Mouse (Mus musculus) MEL-GATA-1-ER (cell line): ENCODE measurements around the gene Hipk2.
A peak's percentile ranks its signal among the peaks of the same experiment; 100 is the strongest.

Source experiments
- DNase-seq: peaks from one replicate; pipeline ENCODE4 v3.0.0-alpha.2; 2012; ENCODE audit warnings: low read depth; ENCODE audit errors: extremely low read depth

The Hipk2 gene

DNA sequence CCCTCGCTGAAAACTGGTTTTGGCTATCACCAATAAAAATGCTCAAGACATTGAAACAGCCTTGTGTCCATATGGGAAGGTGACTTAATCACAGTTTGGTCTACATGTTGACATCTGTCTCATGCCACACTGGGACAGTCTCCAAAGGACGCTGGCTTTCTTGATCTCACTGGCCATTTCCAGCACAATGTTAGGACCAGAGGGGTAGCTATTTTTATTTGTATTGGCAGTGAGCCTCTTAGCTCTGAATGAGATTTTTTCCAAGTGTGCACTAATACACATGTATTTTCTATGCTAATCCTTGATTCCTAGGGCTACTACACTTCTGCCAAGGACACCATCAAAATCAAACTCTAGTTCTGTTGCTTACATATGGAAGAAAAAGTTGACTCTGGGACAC, 120.8 kb downstream of the Hipk2 start:
- DNase-seq: no peak

DNA sequence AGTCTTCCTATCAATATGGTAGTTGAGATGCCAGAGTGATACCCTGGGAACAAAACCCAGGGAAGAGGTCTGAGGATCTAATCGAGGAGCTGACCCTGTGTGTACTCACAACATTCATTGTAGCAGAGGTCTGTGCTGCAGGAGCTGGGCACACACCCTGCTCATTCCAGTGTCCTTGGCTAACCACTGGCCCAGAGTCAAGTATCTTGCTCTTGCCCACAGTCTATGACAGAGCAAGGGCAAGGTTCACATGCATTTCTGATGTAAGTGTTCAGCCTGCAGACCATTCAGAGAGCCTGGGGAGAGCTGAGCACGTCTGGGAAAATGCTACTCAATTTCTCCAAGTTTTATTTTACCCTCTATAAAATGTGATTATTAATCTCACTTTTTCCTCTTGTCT, 122.2 kb downstream of the Hipk2 start:
- DNase-seq: no peak

DNA sequence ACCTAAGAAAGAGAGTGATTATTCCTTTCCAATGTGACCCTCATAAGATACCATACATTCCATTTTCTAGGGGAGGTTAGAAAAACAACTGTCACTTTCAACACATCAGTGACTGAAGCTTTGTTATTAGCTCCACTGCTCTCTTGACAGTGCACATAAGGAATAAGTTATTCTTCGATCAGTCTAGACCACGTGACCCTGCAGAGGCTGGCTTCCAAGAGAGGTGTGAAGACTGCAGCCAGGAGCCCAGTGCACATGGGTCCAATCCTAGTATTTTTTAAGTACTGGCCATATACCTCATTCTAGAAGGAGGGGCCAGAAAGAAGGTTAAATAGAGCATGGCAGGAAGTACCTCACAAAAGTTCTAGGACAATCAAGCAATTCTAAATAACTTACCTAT, 122.9 kb downstream of the Hipk2 start:
- no peak for DNase-seq

DNA sequence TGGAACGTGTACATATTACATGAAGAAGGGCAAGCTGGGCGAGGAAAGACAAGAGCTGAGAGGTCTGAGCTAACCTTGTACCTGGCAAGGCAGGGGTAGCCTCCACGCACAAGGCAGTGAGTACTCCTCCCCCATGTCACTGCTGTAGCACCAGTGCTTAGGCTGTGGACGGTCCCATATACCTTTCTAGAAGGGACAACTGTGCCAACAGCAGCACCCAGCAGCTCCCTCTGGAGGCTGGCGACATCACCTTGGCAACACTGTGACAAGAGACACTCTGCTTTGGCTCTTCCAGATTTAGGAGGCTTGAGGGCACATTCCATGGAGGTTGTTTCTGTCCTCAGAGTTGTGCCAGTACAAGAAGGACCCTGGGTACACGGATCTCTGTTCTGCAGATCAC, 123.5 kb downstream of the Hipk2 start:
- DNase-seq: no peak

DNA sequence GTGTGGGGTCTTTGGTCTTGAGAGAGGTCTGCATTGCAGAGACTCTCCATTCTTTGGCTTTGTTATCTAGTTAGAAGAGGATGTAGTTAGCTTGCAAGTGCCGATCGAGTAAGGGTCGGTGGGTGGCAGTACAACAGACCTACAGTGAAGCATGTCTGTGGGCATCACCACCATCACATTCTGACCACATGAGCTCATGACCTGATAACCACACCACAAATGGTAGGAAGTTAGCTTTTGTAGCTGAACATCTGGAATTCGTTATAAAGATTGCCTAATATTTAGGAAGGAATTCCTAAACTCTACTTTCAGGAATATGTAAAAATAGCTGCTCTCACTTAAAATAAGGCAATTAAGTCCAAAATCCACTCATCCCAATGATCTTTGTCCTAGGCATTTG, 127.9 kb downstream of the Hipk2 start:
- DNase-seq: no peak

DNA sequence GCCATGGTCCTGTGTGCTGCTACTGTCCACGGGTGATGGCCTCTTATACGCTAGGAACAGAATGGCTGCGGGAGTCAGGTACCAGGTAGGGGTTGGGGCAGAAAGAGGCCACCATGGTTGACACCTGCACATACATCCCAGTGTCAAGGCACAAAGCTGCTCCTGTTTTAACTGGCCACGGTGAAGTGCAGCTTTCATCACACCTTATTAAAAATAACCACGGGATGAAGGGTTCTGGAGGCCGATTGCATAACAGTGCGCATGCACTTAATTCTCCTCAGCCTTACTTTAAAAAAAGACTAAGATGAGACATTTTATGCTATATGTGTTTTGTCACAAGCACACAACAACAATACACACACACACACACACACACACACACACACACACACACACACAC, 132.6 kb downstream of the Hipk2 start:
- no peak for DNase-seq

DNA sequence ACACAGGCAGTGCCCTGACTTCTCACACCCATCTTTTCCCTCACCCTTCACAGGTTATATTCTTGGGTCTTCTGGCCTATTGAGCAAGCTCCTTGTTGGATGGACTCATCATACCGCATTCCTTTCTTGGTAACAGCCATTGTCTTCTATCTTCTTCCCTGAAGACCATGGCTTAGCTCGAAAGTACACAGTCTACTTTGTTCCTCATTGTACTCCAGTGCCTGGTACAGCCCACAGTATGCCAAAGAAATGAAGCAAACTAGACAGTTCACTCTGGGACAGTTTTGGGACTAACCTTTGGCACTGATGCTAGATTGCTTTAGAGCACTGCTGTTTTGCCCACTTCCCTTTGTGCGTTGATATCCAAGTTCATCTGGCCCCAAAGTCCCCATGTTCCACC, 133.5 kb downstream of the Hipk2 start:
- DNase-seq: no peak

DNA sequence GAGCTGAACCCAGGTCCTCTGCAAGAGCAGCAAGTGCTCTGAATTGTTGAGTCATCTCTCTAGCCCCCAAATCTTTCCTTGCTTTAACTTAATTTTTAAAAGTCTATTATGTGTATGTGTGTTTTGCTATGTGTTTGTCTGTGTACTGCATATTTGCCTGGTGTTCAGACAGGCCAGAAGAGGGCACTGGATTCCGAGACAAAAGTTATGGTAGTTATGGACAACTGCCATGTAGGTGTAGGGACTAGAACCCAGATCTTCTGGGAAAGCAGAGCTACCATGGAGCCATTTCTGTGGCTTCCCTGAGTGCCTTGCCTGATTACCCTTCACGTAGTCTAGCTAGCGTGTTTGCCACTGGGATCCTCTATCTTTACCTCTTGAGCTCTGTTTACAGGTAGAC, 134.9 kb downstream of the Hipk2 start:
- no peak for DNase-seq

DNA sequence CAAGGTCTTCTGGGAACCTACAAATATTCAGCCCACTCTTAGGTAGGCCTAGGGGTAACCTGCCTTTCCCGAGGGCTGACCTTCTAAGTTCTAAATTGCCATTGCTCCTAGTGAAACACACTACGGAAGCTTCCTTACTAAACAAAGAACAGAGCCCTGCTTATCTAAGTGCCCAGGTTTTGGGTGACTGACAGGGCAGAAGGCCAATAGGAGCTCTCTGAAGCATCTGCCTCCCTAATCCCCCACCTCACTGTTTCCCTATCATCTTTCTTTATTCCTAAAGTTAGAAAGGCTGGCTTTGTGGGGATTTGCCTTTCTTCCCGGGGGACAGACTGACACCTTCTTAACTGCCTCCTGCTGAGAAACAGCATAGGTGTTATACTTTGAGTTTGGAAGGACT, 136.7 kb downstream of the Hipk2 start:
- peak; percentile 22 for DNase-seq

DNA sequence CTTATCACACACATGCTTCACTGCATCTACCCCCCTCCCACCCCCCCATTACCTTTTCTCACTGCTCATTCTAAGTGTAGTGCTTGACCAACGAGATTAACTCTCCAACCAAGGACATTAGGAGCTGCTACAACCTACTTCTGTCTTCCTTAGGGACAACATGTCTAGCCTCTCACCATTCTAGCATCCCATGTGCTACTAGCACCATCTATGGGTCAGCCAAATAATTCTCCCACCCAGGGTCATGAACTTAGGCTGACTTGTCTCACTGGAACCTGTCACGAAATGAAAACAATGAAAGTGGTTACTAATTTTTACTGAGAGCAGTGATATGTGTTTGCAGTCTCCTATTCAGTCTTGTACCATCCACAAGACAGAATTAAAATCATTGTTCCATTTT, 138.2 kb downstream of the Hipk2 start:
- DNase-seq: no peak

DNA sequence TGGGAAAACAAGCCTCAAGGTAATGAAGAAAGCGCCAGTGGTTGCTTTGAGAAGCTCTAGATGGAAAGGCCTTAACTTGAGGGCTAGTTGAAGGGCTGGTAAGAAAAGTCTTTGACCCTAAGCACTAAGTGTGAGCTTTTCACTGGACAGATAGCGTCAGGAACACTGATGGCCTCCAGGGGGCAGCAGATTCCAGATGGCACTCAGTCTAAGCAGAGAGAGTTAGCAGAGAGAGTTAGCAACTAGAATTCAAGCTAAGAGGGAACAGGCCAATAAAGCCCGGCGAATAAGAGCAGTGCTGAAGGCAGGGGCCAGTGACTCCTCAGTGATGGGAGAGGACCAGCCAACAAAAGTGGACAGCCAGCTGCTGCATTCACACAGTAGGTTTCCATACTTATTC, 139.7 kb downstream of the Hipk2 start:
- DNase-seq: peak; percentile 50

DNA sequence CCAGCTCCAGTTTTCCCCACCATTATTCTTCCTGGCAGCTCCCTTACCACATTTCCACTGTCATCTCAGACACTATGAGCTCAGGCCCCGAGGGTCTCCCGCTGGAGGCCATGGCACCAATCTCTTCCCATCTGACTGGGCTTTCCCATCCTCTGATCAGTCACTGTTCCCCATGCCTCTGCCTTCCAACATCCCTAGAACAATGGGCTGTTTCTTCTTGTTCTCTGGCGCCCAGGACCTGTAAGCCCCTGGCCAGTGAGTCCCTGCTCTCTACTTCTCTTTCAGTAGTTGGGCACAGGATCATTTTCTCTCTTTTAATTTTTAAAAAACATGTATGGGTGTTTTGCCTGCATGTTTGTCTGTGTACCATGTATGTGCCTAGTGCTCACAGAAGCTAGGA, 143.3 kb downstream of the Hipk2 start:
- DNase-seq: no peak

DNA sequence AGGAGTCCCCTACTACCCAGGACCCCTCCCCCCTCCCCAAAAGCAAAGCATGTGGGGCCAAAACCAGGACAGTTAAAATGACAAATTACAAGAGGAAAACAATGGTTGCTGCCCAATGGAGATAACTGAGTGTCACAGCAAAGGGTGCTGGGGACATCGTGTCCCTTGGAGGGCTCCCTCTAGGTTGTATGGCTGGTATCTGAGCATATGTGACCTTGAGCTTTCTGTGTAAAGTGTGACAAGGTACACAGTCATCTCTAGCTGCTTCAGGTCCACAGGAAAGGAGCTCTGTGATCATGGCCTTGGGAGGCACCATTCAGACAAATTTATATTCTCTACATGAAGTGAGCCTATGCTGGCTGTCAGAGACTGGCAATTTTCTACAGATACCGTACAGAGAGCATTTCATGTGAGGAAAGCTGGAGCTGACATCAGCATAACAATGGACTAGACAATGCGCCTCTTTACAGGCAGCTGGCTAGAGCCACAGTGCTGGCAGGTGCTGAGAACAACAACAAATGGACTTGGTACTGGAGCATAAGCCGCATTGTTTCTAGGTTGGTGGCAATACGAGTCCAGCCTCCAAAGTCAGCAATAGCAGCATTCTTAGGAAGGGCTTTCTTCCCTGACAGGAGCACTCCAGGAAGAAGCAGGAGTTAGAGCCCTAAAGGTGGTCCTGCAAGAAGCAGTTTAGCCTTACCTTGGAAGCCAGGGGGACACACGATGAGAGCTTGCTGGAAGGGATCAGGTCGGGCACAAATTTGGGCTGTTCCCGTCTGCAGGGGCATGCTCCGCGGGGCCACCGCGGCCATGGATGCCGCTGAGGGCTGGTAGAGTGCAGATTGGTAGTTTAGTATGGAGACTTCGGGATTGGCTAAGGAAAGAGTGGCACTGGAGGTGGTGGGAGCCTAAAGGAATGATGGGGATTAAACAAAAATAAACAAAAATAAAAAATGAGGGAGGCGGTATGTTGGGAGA, 145.5 kb downstream of the Hipk2 start:
- no peak for DNase-seq

DNA sequence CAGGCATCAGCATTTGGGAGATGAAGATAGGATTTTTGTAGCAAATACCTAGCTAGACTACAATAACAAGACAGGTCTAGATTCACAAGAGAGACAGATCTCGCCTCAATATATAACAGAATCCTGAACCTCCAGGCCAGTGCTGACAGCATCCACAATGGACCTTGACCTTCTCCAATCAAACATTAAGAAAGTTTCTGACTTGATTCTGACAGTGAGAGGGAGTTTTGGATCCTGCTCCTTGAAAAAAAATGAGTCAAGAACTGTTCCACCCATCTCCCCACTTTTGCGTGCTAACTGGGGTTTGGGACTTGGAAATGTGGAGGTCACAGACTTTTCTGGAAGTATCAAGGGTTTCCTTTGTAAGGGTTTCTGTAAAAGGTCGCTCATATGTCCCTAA, 150.4 kb downstream of the Hipk2 start:
- DNase-seq: no peak

DNA sequence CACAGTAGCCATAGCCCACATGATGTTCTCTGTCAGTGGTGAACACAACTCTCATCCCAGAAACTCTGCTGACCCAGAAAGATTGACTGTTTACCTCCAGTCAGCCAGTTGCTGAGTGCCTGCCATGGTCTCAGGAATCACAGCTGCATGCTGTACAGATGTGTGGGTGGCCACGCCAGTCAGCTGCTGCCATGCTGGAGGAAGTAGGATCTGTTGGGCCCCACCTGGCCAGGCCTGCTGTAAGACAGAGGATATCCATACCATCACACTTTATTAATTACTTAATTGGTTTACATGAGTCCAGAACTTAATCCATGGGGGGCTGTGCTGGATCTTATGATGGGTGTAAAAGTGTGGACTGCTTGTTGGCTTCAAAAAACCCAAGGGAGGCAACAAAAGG, 154.6 kb downstream of the Hipk2 start:
- DNase-seq: no peak

DNA sequence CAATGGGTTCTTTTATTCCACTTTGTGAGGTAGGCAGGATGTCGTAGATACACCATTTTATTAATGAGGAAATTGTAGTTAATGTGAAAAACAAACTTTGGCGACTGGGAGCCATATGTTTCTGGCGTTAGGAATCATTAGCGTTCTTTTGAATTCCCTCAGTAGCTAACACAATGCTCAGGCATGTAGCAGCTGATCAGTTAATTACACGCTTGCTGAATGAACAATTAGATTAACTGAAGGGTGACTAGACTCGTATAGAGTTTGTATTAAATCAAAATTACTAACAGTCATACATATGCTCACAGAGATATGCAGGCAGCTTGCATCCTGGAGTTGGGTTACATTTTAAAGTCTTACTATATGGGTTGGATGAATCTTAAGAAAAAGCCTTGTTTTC, 156.7 kb downstream of the Hipk2 start:
- no peak for DNase-seq

DNA sequence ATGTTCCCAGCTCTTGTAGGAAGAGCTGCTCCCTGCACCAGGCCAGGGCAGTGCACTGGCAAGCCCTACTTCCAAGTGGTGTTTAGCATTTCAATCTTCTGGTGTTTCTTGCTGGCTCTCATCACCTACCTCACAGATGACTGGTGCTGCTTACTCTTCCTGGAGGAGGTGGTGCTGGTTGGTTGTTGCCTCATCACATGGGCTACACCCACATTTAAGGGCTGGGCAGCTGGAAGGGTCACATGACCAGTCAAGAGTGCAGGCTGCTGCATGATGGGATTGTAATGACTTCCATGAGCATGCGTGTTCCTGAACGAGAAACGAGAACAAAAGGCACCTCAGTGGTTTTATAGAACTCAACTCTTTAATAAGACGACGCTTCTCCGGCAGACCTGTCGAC, 157.3 kb downstream of the Hipk2 start:
- no peak for DNase-seq

DNA sequence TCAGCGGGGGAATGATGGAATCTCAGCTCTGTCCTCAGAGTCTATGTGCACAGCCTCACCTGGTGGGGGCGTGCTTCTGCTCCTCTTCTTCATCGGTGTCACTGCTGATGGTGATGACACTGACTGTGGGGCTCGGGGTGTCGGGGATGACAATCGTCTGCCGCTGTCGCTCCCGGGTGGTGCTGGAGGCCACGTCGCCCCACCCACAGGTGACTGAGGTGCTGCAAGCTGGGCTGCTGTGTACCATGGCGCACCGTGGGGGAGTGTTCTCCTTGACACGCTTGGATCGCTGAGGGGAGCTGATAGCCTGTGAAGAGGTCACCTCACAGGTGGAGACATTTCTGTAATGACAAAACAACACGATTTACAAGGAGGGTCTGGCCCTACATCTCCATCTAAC, 160.1 kb downstream of the Hipk2 start:
- no peak for DNase-seq

DNA sequence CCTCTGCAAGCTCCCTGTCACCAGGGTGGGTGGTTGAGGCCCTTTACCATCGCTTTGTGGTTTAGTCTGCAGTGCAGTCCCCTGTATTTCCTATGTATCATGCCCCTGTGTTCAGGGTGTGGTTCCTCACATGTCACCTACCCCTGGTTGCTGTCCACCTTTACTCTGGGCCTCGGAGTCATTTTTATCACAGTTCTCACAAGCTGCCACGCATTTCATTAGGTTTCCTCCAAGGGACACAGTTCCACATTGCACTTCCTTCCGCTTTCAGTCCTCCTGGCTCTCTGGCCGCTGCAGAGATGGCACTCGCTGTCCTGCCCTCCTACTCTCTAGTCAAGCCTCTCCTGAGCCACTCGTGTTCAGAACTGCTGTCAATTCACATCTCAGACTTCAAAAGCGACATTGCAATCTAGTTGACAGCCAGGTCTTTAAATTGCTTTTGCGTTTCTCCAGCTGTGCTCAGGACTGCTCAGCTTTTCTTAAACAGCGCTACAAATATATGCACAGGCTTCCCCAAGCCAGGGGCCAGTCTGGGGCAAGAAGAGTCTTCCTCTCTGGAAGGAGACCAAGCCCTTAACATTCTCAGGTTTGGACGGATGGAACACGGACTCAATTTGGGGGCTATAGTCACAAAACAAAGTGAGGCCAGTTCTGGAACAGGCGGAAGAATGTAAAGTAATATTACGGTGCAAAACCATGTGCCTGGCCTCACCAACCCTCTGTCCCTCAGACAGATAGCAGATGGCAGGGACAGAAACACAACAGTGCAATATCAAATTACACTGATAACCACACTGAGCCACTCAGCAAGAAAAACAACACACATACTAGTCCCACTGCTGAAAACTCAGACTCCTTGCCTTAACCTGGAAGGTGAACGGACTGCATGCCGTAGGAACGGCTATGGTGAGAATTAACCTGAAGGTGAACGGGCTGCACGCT, 161.7 kb downstream of the Hipk2 start:
- no peak for DNase-seq

DNA sequence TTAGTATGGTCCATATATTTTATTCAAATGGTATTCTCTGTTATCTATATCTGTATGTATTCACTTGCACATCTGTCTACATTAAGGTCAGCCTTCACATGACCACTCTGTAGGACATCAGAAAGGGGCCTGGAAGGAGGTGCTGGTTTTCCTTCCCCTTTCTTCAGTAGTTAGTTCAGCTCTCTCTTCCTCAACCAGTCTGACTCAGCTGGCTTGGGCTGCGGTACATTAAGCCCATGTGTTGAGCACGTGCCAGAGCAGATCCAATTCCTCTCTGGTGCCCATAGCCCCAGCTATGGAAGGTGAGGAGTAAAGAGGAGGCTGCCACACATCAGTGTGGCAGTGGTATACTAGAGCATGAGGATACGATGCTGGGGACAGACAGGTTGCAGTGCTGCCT, 165.5 kb downstream of the Hipk2 start:
- DNase-seq: no peak

DNA sequence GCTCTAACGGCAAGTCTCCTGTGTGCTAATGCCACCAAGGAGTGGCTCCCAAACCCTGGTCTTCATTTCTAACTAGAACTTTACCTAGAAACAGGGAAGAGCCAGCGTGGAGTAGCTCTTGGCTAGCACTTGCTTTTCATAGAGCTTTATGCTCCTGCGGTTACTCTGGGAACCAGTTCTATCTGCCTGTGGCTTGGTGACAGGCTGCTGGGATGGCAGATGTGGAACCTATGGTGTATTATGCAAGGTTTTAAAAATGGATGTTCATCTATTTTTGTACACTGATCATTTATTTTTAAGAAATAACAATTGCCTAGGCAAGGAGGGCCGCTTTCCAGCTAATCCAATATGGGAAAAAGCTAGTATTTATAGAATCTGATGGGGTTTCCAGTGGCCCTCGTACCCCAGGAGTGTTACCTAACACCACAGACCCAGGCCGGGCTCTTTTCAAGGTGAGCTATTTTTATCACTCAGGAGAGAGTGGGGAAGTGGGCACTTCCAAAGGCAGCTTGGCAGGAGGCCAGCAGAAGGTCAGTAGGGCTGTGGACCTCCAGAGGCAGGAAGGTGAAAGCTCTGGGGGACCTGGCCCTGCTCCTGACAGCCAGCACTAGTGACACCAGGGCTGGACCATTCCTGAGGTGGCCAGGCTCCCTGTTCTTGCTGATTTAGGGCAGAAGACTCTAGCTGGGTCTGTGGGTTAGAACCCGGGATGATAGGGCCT, 171.5 kb downstream of the Hipk2 start:
- no peak for DNase-seq

DNA sequence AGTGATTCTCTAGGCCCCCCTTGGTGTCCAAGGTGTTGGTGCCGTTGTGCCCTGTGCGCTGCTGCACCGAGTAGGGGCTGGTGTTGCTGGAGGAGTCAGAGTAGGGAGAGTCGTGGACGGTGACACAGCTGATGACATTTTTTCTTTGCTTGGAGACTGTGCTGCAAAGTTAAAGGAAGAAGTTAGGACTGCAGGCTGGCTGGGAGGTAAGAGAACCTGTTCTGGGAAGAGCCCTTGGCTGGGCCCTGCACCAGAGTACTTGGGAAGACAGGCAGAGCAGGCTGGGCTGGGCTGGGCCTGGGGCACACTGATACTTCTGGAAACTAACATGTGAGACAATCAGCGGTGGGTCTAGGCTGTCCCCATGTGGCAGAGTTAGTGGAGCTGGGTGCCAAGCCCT, 172.4 kb downstream of the Hipk2 start:
- no peak for DNase-seq
